Mouse (Mus musculus) layer of hippocampus, adult 2 months (tissue): ENCODE data around the gene Gm28042. TPM values are rescaled to one million over a fixed set of nuclear protein-coding genes. Genes with fewer than 3 reads are reported as not detected.
A peak's percentile ranks its signal among the peaks of the same experiment; 100 is the strongest.

ENCODE experiments used
- DNase-seq, 2 experiments: peaks; one replicate each; pipeline ENCODE4 v3.0.0; 2022; ENCODE audit warnings: low spot score in 2 of 2
- H3K27ac ChIP-seq: fragments of 200-600 bp; 2 replicates; pipeline ENCODE4 v1.8.1; 2022
- H3K4me3 ChIP-seq: fragments of 200-600 bp; 2 replicates; pipeline ENCODE4 v1.8.1; 2022; ENCODE audit warnings: mild to moderate bottlenecking
- CTCF ChIP-seq: fragments of 200-600 bp; conservative IDR thresholded peaks from 2 replicates; pipeline ENCODE4 v1.8.1; 2022; ENCODE audit warnings: antibody characterized with exemption, mild to moderate bottlenecking, moderate library complexity
- microRNA-seq, 2 experiments: library from miRNA; unstranded; fragments of <30 nt; microRNA quantifications; one replicate each; pipeline ENCODE4 v1.2.0; 2021
- total RNA-seq, 2 experiments: library from RNA; stranded (reverse); gene quantifications; 2 replicates each; pipeline ENCODE4 v1.2.3; 2021

The Gm28042 gene
- total RNA-seq, 2 experiments from 2014 or later: 1.1 to 2.4 TPM

DNA sequence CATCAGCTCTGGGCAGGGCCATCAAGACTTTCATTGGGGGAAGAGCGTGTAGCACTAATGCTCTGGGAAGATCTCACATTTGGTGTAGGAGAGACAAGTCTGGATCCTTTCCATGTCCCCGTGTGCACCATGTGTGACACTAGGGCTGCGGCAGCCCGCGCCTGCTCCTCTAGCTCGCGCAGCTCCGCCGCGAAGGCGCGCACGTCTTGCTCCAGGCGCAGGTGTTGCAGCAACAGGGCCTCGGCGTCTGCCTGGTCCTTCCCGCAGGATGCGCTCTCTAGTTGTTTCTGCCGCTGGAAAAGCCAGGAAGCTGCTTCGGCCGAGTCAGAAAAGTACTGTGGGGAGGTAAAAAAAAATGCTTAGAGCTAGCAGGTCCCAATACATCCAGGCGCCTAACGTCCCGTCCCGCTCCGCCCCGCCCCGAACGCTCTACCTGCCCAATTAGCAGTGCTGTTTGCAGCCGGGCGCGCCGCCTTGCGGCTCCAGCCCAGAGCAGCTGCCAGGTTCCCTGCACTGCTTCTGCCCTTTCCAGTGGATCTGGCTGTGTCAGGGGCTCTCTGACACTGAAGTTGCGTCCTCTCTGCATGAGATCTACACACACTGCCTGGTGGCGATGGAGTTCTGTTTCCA, 48.9 kb downstream of the Gm28042 start:
- no peak overlapping the region for H3K27ac ChIP-seq
- no peak for DNase-seq
- TF ChIP-seq CTCF: peak; percentile 67
- H3K4me3 ChIP-seq: peak overlapping the region; percentile 46

DNA sequence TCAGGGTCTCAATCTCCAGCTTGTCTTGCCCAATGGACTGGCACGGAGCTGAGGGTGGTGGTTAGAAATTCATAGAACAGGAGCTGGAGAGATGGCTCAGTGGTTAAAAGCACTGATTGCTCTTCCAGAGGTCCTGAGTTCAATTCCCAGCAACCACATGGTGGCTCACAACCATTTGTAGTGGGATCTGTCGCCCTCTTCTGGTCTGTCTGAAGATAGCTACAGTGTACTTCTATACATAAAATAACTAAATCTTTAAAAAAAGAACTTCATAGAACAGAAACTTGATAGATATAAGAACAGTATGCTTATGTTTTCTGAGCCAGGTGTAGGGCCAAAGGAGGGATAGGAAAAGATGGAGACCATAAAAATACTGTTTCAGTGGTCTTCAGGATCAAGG, 55.1 kb downstream of the Gm28042 start:
- Histone ChIP-seq H3K4me3 (no peak overlapping the region), H3K27ac (no peak overlapping the region)
- TF ChIP-seq CTCF: peak; percentile 53
- no peak for DNase-seq

DNA sequence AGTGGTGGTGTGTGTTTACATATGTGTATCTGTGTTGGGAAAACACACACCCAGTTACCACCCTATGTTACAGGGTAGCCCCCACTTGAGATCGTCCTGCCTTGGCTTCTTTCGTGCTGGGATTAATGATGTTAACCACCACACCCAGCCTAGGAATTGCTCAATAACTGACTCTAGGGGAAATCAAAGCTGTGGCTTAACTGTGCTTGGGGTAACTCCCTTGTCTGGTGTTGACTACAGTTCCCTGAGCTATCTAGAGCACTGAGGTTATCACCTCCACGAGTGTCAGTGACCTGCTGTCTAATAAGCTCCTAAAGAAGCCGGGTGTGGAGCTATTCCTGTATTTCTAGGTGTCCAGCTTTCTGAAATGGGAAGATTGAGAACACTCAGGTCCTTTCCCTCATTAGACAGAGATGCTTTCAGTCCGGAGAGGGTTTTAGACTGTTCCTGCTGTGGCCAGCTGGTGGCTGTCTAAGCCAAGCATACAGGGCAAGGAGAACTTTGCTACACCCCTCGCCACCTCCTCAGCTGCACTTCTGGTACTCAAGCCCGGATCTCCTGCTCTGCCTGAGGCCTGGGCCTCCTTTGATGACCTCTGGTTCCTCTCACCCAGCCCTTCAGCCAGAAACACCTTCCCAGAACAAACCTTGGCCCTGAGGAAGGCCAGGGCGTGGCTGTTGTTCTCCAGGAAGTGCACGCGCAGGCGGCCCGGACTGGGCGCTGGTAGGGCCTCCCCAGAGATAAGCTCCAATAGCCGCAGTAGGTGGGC, 57.5 kb downstream of the Gm28042 start:
- peak; percentile 77 for TF ChIP-seq CTCF
- no peak for DNase-seq
- H3K27ac ChIP-seq: no peak overlapping the region

DNA sequence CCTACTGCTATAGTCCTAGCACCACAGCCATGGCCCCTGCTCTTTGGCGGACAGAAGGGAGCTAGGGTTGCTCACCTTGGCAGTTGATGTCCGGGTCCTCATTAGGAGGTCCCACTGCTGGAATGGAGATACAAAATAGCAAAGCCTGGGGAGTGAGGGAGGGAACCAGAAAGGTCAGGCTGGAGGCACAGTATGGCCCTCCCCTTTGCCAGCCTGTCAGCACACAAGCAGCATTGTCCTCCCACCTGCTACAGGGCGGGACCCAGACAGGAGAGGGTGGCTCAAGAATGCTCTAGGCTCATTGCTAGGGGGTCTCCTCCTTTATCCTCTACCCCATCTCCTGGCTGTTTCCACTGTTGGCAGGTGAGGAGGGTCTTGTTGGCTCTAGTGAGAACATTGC, 58.7 kb downstream of the Gm28042 start:
- Histone ChIP-seq H3K4me3 (no peak overlapping the region), H3K27ac (no peak overlapping the region)
- no peak for DNase-seq
- no peak for TF ChIP-seq CTCF

More for the DNA sequence above, 57.5 kb downstream of the Gm28042 start:
- no peak overlapping the region for H3K4me3 ChIP-seq

DNA sequence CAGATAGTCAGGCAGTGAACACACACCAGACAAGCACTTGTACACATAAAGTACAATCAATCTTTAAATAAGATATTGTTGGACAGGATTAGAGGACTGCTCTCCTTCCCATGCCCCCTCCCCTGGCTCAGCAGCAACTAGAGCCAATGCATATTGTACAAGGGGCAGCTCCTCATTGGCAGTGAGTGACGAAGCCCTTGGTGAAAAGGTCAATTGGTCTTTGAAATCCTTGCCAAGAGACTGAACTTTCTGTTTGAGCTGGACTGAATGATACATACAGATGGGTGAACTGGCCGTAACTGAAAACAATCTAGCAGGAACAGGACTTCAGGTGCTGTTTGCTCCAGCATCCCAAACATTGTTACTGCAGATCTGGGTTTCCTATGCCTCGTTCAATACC, 60.1 kb downstream of the Gm28042 start:
- no peak overlapping the region for H3K27ac ChIP-seq
- TF ChIP-seq CTCF: no peak
- H3K4me3 ChIP-seq: no peak overlapping the region
- DNase-seq: no peak

DNA sequence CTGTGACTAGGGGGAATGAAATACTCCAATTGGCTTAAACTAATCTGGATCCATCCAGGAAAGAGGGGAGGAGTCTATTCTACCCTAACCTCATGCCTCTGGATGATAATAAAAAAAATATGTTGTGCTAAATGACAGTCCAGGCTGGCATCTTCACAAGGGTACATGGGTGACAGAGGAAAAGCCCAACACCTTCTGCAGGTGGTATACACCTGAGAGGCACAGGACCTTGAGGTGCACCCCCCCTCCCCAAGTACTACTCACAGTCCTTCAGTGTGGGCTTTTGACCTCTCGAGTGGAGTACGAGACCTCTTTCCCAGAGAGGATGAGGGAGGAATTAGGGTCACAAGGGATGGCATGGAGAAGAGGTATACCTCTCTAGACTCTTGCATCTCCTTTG, 60.6 kb downstream of the Gm28042 start:
- no peak overlapping the region for H3K27ac ChIP-seq
- H3K4me3 ChIP-seq: no peak overlapping the region
- TF ChIP-seq CTCF: no peak
- no peak for DNase-seq

DNA sequence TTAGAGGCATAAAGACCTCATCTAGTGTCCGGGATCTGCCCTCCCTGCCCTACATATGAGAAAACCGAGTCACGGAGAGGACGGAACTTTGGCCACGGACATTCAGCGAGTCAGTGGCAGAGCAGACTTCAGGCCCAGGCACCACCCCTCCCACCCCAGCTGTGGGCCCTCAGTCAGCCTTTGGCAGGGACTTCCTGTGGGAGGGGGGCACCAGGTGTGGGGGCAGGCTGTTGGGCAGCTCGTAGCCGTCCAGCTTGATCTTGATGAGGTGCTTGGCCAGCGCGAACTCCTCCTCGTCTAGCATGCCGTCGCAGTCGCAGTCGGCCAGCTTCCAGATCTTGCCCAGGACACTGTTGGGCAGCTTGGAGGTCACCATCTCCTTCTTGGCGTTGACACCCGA, 63.7 kb downstream of the Gm28042 start:
- Histone ChIP-seq H3K4me3 (no peak overlapping the region), H3K27ac (no peak overlapping the region)
- no peak for TF ChIP-seq CTCF
- no peak for DNase-seq

Small RNA genes lying within 50 kb of the gene (microRNA-seq; reads per million reads assigned to microRNA genes)
- 0 reads per million in 2 experiments for gene Mir7665

Other genes with a start within 250 kb of the Gm28042 start
- gene Rpap1, start 240.0 kb upstream of the Gm28042 start, total RNA-seq: 10 to 100 TPM; 18.6 to 19.6 TPM
- gene Tyro3, start 229.8 kb upstream of the Gm28042 start, total RNA-seq: 10 to 100 TPM; 75.5 to 80.8 TPM
- 10 to 100 TPM; 66.6 to 72.7 TPM for gene Mga, start 130.3 kb upstream of the Gm28042 start, total RNA-seq
- gene Mapkbp1, start 54.8 kb upstream of the Gm28042 start, total RNA-seq: 10 to 100 TPM; 43.7 to 45.6 TPM
- 1 to 10 TPM; 5.5 to 6.6 TPM for gene Jmjd7, start within 50 bp of the Gm28042 start, total RNA-seq
- 1 to 10 TPM; 3.8 to 6.4 TPM for gene Pla2g4b, start 5.9 kb downstream of the Gm28042 start, total RNA-seq
- 1 to 10 TPM; 5.4 to 7.6 TPM for gene Ehd4, start 127.1 kb downstream of the Gm28042 start, total RNA-seq
- 10 to 100 TPM; 11.9 to 12.1 TPM for gene Pla2g4e, start 217.8 kb downstream of the Gm28042 start, total RNA-seq